Mouse (Mus musculus) spleen, postnatal 4 days (tissue): ENCODE measurements around the gene Rars.

Source experiments
- DNase-seq, 2 experiments: peaks; one replicate each; pipeline ENCODE4 v3.0.0; 2022; ENCODE audit warnings: low spot score in 2 of 2

The Rars gene

GRCm38 (mm10) chr11:35769746-35770437 is 64.4 kb downstream of the Rars start:
- DNase-seq = peak; percentile 74 to 88

- peak; percentile 90 to 91 for DNase-seq
These were observed 65.0 kb downstream of the Rars start, which contains the start of gene Pank3 for GRCm38 (mm10) chr11:35769188-35769745. TSS of gene Pank3 (plus strand) at chr11:35769484.

GRCm38 (mm10) chr11:35766845-35767244 is 67.5 kb downstream of the Rars start:
- no peak for DNase-seq

- no peak for DNase-seq
These were observed 73.7 kb downstream of the Rars start for GRCm38 (mm10) chr11:35760627-35761003.

- DNase-seq = no peak
These were observed 74.2 kb downstream of the Rars start for GRCm38 (mm10) chr11:35760001-35760626.
